Mouse (Mus musculus) mesoderm, embryonic 11.5 days (tissue): ENCODE data around the gene Ccr6.

Experiments used
- DNase-seq: peaks from one replicate; pipeline ENCODE4 v3.0.0-alpha.2; 2012; ENCODE audit warnings: low read depth, low spot score

Gene Ccr6

GRCm38 (mm10) chr17:8235743-8236142, at the start of gene Ccr6:
TSS of gene Ccr6 (plus strand) at chr17:8236043.
- no peak for DNase-seq

DNA sequence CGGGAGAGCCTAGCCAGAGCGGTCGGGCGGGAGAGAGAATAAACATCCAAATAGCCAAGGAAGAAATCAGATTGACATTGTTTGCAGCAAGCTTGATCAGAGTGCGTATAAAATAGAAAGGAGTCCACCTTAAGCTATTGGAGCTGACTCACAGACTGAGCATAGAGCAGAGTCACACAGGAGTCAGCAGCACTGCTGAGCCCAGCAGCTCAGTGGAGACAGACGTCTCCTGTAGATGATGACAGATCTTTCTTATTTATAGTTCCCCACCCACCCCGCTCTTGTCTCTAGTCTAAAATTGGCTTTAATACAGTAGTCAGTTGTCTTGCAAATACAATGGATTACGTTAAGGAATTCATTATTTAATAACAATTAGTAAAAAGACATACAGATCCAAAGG, 42.2 kb upstream of the Ccr6 start:
- no peak for DNase-seq

GRCm38 (mm10) chr17:8195685-8196376, 40.0 kb upstream of the Ccr6 start:
- DNase-seq, result no peak

- peak; percentile 12 for DNase-seq
Measured at GRCm38 (mm10) chr17:8197652-8198051, 38.2 kb upstream of the Ccr6 start.

DNA sequence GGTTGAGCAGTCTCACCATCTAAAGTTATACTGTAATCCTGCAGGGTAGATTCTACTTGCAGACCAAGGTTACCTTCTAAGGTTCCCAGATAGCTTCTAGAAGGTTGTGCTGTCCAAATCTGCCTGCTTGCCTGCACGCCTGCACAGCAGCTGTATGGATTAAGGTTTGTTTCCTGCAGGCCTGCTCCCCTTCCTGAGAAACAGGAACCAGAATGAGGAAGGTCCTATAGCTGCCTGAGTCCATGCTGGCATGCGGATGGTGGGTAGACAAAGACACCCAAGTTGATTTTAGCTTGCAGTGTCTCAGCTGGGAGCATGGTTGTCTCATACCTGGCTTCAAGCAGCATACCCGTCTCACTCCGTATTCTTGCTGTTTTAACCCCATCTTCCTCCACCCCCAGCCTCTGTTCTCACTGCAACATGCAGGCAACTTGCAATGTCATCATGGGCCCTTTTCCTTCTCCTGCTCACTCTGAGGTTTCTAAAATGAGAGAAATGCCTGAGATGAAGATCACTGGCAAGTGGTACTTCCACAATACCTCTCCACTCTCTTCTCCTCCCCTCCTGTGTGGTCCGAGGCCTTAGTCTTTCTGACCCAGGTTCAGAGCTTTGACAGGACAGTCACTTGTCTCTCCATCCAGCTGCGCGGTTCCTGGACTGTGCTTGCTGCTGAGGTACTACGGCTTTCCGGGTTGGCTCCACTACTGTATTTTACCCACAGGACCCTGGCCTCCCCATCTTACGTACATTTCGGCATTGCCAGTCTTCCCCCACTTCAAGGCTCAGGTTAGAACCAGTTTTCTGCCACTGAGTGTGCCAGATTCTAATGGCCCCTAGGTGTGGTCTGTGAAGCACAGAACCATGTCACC, 36.5 kb upstream of the Ccr6 start:
- DNase-seq, result no peak

- DNase-seq, result no peak
Measured at GRCm38 (mm10) chr17:8199936-8200330, 35.9 kb upstream of the Ccr6 start.

- DNase-seq, result no peak
Measured at GRCm38 (mm10) chr17:8203487-8203886, 32.4 kb upstream of the Ccr6 start.

GRCm38 (mm10) chr17:8205221-8205631, 30.6 kb upstream of the Ccr6 start:
- peak; percentile 13 for DNase-seq

DNA sequence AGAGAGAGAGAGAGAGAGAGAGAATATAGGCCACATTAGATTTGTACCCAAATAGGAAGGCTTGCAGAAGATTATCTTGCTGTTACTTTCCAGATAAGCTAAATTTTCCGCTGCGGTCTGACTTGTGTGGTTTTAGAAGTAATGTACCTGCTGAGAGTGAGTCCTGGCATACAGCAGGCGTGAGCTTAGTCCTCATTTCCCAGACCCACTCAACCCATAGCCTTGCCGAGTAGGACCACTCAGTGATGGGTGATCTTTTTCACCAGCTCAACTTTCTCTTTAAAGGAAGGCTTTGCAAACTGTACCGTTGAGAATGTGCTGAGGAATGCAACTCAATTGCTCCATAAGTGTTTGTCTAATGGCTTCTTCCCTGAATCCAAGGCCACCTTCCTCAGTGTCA, 29.2 kb upstream of the Ccr6 start:
- DNase-seq, result no peak

GRCm38 (mm10) chr17:8209696-8210095, 26.1 kb upstream of the Ccr6 start:
- no peak for DNase-seq

- no peak for DNase-seq
Measured at GRCm38 (mm10) chr17:8210170-8210569, 25.7 kb upstream of the Ccr6 start.

DNA sequence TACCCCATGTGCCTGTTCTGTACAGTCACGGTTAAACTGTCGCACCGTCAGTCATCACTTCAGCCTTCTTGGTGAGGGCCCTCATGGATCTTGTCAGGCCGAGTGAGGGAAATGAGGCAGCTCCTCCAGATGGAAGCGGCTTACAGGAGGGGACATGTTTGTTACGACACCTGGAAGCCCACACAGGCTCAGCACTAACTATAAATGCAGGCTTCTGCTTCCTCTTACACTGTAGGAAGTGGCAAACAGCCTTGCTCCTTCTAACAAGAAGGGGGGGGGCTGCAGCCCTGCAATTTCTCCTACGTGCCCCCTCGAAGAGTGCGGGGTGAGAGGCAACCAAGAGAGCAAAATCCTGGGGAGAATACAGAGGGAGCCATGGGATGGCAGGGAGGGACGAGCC, 25.2 kb upstream of the Ccr6 start:
- DNase-seq, result no peak

GRCm38 (mm10) chr17:8211399-8211798, 24.4 kb upstream of the Ccr6 start:
- no peak for DNase-seq

- no peak for DNase-seq
Measured at GRCm38 (mm10) chr17:8214369-8214768, 21.5 kb upstream of the Ccr6 start.

DNA sequence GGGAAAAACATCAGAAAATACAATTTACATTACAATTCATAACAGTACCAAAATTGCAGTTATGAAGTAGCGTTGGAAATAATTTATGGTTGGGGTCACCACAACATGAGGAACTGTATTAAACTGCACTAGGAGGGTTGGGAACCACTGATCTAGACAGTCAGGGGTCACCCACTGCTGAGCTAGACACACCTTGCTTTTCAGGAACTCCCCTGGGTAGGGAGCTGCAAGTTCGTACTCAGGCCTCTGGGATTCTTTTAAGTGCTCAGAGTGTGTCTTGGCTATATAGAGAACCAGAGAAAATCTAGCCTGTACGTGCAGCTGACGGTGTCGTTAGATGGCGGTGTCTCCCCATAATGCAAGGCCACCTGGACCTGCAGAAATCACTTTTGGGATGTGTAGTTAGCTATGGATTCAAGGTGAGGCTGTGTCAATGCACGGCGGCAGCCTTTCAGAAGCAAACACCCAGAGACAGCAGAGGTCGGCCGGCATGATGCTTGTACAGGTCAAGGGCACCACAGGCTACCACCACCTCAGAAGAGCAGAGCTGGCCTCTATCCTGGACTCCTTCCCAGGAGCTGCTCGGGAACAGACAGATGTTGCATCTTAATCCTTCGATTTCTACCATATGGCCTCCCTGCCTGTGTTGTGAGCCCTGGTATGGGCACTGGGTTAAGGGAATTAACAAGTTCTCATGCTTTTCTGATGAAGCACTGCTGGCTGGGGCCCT, 20.7 kb upstream of the Ccr6 start:
- no peak for DNase-seq

DNA sequence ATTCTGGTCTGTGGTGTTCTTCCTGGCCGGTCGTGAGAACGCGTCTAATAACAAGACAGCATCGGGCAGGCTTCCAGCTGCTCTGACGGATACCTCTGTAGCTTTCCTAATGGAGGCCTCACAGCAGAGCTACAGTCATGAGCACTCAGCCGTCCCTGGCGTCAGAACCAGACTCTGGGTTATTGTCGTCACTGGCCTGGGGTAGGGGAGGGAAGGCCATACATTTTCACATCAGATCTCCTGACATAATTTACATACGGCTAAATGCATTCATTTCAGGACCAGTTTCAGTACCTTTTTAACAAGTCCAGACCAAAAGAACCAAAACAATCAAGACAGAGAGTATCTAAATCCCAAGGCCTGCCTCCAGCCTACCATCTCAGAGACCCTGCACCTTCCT, 12.6 kb upstream of the Ccr6 start:
- no peak for DNase-seq

GRCm38 (mm10) chr17:8224072-8224471, 11.8 kb upstream of the Ccr6 start:
- DNase-seq, result no peak

- no peak for DNase-seq
Measured at GRCm38 (mm10) chr17:8225166-8225565, 10.7 kb upstream of the Ccr6 start.

- DNase-seq, result no peak
Measured at GRCm38 (mm10) chr17:8225746-8226145, 10.1 kb upstream of the Ccr6 start.

- DNase-seq, result no peak
Measured at GRCm38 (mm10) chr17:8228622-8229021, 7.2 kb upstream of the Ccr6 start.

- no peak for DNase-seq
Measured at GRCm38 (mm10) chr17:8229607-8230006, 6.2 kb upstream of the Ccr6 start.

DNA sequence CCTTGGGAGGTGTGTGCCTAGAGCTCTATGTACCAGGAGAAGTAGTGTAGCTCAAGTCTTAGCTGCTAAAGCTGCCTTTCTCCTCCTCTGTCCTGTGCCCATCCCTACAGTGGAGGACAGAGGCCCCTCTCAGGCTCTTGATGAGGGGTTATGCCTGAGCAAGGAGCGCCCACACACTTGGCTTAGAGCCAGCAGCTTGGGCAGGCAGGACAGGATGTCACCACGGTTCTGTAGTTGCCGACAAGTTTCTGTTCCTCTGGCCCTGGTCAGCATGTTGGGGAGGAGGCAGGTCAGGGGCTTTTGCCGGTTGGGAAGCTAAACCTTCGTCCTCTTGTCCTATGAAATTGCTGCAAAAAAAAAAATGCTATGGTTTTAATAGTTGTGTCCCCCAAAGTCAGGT, 3.8 kb upstream of the Ccr6 start:
- no peak for DNase-seq
